Mouse (Mus musculus) lung, postnatal 14 days (tissue): ENCODE results near the gene Pdlim3.

ENCODE experiments used
- DNase-seq: peaks from one replicate; pipeline ENCODE4 v3.0.0; 2021

The Pdlim3 gene

GRCm38 (mm10) chr8:45905591-45906250 lies 20.5 kb downstream of the Pdlim3 start:
- DNase-seq: no peak

DNA sequence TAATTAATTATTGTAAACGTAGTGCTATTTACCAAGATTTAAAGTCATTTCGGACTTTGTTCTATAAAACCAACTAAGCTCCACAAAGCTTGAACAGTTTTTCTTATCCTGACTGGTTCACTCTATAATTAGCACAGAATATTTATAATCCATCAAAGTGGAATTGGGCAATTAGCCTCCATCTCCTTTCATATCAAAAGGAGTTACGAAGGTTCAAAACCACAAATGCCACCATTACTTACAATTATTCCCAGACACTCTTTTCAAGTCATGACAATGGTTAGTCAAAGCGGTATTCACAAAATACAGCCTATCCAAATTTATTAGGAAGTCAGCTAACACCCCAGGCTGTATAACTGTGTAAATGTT lies 21.0 kb downstream of the Pdlim3 start:
- no peak for DNase-seq

GRCm38 (mm10) chr8:45913707-45914106 lies 28.4 kb downstream of the Pdlim3 start:
- no peak for DNase-seq

GRCm38 (mm10) chr8:45916496-45916895 lies 31.2 kb downstream of the Pdlim3 start:
- DNase-seq: no peak

DNA sequence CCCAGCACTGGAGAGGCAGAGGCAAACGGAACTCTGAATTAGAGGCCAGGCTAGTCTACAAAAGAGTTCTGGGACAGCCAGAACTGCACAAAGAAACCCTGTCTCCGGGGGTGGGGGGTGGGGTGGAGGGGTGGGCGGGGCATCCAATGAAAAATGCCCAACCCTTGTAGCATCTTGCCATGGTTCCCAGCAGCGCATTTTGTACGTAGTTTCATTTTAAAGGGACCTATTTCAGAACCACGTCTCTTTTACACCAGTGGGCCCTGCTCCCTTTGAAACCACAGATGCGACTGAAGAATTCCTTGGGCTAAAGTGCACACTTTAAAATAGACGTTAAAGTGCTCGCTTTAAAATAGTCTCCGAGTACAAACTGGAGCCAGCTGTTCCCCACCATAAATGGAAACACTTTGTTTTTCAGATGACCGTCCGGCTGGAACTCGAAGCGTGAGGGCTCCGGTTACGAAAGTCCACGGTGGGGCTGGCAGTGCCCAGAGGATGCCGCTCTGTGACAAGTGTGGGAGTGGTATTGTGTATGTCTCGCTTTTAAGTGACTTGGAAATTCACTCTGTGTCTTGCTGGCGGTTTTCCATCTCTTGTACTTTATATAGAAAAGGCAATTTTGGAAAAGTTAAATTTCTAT lies 31.9 kb downstream of the Pdlim3 start:
- peak; percentile 34 for DNase-seq

DNA sequence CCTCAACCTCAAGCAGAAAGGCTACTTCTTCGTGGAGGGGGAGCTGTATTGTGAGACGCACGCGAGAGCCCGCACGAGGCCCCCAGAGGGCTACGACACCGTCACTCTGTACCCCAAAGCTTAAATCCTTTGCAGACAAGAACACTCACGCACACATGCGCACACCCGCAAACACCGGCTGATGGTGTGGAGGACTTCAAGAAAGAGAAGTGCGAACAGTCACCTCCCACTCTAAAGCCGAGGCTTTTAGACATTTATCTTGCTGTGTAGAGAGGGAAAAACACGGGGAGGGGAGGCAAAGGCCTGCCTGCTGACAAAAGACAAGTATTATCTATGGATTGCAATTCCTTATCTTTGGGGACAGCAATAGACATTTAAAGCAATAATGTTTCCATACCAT lies 33.6 kb downstream of the Pdlim3 start:
- DNase-seq: no peak

GRCm38 (mm10) chr8:45920392-45920791 lies 35.1 kb downstream of the Pdlim3 start:
- DNase-seq: no peak

- DNase-seq: no peak
These were observed 36.9 kb downstream of the Pdlim3 start for GRCm38 (mm10) chr8:45922116-45922515.

GRCm38 (mm10) chr8:45934582-45935014 lies 49.3 kb downstream of the Pdlim3 start, which contains the start of gene Ccdc110:
TSS of gene Ccdc110 (plus strand) at chr8:45934619.
- peak; percentile 99 for DNase-seq

DNA sequence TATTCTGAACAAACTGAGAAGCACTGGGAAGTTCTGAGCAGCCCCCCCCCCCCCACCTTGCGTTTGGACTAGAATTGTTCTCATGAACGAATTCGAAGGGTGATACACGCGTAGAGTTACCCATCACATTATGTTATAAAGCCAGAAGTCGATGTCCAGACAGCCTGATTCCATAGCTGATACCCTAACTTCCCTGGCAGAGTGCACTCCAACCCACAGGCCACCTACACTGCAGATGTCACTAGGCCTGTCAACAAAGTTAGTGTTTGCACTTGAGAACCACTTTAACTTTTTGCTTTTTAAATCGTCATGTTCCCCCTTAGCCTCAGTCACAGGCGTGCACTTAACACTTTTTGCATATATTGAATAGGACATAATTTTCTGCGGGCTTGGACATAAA lies 51.7 kb downstream of the Pdlim3 start:
- no peak for DNase-seq

- no peak for DNase-seq
These were observed 61.0 kb downstream of the Pdlim3 start for GRCm38 (mm10) chr8:45946283-45946682.

- DNase-seq: no peak
These were observed 65.4 kb downstream of the Pdlim3 start for GRCm38 (mm10) chr8:45950622-45951021.
